Mouse (Mus musculus): Measurements from ENCODE around the gene Plekho2. TPM values are rescaled to one million over a fixed set of nuclear protein-coding genes. Genes with fewer than 3 reads are reported as not detected.

The Plekho2 gene
- polyA plus RNA-seq, 1 experiment = 67.0 TPM

DNA sequence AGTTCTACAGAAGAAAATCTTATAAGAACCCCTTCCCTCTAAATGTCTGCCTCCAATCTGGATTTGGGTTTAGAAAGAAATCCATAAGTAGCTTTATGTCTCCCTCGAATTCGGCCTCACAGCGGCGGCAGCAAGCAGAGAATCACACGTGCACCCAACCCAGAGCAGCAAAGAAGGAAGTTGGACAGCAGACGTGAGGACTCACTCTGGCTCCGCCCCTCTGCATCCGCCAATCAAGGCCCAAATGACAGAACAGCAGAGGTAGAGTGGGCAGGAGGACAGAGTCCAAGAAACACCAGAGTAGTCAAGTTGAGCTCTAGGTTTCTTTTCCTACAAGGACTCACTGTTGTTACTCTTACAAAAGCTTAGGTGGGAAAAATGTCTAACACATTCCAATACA, 3.2 kb upstream of the Plekho2 start:
- Histone ChIP-seq H3K27ac (ENCODE audit: control insufficient read depth, insufficient read depth, low read depth, low read length) (no peak overlapping the region), H3K27me3 (ENCODE audit: control insufficient read depth, insufficient read depth, low read length) (no peaks in the 10 kb centered on the region), H3K36me3 (ENCODE audit: control insufficient read depth, insufficient read depth, low read length) (no peaks in the 10 kb centered on the region), H3K4me1 (ENCODE audit: control insufficient read depth, insufficient read depth, low read length) (peaks cover 31% of the 10 kb centered on the region), H3K4me3 (ENCODE audit: control insufficient read depth, low read depth, low read length) (no peak overlapping the region)
- no peak for TF ChIP-seq CTCF (IDR thresholded peaks at IDR 0.05; ENCODE audit: control insufficient read depth, insufficient read depth, insufficient replicate concordance, low read depth, low read length)
- no peak for TF ChIP-seq POLR2A (IDR thresholded peaks at IDR 0.05; ENCODE audit: control insufficient read depth, low read depth, low read length)

DNA sequence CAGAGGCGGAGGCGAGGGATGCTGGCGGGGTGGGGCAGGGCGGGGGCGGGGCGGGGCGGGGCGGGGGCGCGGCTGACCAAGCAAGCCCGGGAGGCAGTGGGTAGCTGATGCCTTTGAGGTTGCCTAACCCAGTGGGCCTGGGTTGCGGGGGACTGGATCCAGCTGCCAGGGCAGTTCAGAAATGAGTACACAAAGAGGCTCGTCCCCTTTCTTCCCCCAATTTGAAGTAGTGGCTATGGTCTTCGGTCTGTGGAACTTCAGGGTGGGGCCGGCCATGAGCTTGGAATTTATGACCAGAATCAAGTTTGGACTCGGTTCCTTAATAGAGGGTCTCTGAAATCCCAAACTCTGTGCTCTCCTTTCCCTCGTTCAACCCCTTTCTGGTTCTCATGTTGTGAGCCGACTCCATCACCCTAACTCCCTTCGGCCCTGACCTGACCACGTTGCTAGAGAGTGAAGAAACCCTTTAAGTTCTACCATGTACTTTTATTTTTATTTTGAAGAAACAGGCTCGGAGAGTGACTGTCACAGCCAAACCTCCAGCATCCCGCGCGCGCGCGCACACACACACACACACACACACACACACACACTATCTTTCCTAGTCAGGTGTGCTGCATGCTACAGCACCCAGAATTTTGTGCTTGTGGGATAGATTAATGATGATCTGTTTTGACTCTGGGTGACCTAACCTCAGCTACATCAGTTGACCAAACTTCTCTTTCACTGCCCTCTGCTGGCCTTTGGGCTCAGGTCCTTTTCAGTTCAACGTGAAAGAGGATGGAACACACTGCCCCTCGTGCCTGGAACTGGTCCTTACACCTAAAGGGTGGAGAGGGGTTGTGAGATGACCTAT, 789 bp upstream of the Plekho2 start:
- no peak overlapping the region for H3K27ac ChIP-seq (ENCODE audit: control insufficient read depth, insufficient read depth, low read depth, low read length)

DNA sequence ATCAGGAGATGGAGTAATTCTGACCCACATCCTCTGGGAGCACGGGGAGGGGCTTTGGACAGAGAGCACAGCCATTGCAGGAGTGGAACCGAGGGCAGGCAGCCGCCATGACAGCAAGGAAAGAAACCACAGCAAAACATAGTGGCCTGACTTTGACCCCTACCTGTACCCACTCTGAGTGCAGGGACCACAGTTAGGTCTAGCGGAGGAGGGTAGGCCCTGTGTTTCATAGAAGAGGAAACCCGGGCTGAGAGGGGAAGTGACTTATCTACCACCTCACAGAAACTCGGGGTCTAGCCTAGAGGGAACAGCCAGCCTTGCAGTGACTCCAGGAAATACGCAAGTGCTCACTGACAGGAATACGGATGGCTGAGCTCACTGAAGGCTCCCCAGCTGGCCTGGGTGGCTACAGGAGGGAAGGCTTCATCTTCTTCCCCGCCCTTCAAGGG, 1.0 kb downstream of the Plekho2 start:
- H3K27ac ChIP-seq (ENCODE audit: control insufficient read depth, insufficient read depth, low read depth, low read length) = peak overlapping the region; percentile 47; the same call in 1 of the 2 replicates
- no peaks in the 10 kb centered on the region for H3K27me3 ChIP-seq (ENCODE audit: control insufficient read depth, insufficient read depth, low read length)
- no peaks in the 10 kb centered on the region for H3K36me3 ChIP-seq (ENCODE audit: control insufficient read depth, insufficient read depth, low read length)
- H3K4me3 ChIP-seq (ENCODE audit: control insufficient read depth, low read depth, low read length) = peak overlapping the region; percentile 94
- TF ChIP-seq POLR2A (IDR thresholded peaks at IDR 0.05; ENCODE audit: control insufficient read depth, low read depth, low read length) (no peak), CTCF (IDR thresholded peaks at IDR 0.05; ENCODE audit: control insufficient read depth, insufficient read depth, insufficient replicate concordance, low read depth, low read length) (no peak)
- peaks cover 16% of the 10 kb centered on the region for H3K4me1 ChIP-seq (ENCODE audit: control insufficient read depth, insufficient read depth, low read length)

More for the DNA sequence above, 789 bp upstream of the Plekho2 start:
- H3K27me3 ChIP-seq (ENCODE audit: control insufficient read depth, insufficient read depth, low read length) = no peaks in the 10 kb centered on the region
- no peaks in the 10 kb centered on the region for H3K36me3 ChIP-seq (ENCODE audit: control insufficient read depth, insufficient read depth, low read length)
- no peak for TF ChIP-seq POLR2A (IDR thresholded peaks at IDR 0.05; ENCODE audit: control insufficient read depth, low read depth, low read length)
- peak; percentile 72; the same call in 1 of the 2 replicates for TF ChIP-seq CTCF (IDR thresholded peaks at IDR 0.05; ENCODE audit: control insufficient read depth, insufficient read depth, insufficient replicate concordance, low read depth, low read length)
- peaks cover 16% of the 10 kb centered on the region for H3K4me1 ChIP-seq (ENCODE audit: control insufficient read depth, insufficient read depth, low read length)
- peak overlapping the region; percentile 79 for H3K4me3 ChIP-seq (ENCODE audit: control insufficient read depth, low read depth, low read length)

DNA sequence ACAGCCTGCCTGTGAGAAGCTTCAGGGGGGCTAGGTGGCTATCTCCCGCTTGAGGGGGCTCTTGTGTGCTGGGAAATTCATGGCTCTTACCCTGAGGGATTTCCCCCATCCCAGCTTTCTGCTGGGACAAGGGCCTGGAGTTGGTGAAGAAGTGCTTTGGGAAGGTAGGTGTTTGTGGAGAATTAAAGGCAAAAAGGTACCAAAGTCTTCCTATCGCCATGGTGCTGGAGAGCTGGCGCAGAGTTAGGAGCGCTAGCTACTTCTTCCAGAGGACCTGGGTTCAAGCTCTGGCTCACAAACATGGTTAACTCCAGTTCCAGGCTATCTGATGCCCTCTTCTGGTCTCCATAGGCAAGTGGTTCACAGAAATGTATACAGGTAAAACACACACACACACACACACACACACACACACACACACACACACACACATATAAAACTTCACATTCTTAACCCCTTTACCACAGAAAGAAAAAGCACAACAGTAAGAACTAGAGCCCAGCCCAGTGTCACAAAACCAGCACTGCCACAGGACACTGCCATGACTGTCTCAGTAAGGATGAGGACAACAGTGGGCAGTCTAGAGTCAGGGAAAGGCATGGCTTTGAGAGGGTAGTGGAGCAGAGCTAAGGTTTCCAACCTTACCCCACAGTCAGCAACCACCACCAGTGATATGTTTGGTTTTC, 2.2 kb downstream of the Plekho2 start:
- no peaks in the 10 kb centered on the region for H3K36me3 ChIP-seq (ENCODE audit: control insufficient read depth, insufficient read depth, low read length)
- H3K4me1 ChIP-seq (ENCODE audit: control insufficient read depth, insufficient read depth, low read length) = peaks cover 15% of the 10 kb centered on the region
- no peaks in the 10 kb centered on the region for H3K27me3 ChIP-seq (ENCODE audit: control insufficient read depth, insufficient read depth, low read length)
- no peak overlapping the region; the same call in 1 of the 2 replicates for H3K4me3 ChIP-seq (ENCODE audit: control insufficient read depth, low read depth, low read length)
- TF ChIP-seq POLR2A (IDR thresholded peaks at IDR 0.05; ENCODE audit: control insufficient read depth, low read depth, low read length) = no peak
- no peak for TF ChIP-seq CTCF (IDR thresholded peaks at IDR 0.05; ENCODE audit: control insufficient read depth, insufficient read depth, insufficient replicate concordance, low read depth, low read length)
- peak overlapping the region; percentile 34; the same call in 1 of the 2 replicates for H3K27ac ChIP-seq (ENCODE audit: control insufficient read depth, insufficient read depth, low read depth, low read length)

GRCm38 (mm10) chr9:65576861-65577510, 2.9 kb downstream of the Plekho2 start:
- TF ChIP-seq CTCF (IDR thresholded peaks at IDR 0.05; ENCODE audit: control insufficient read depth, insufficient read depth, insufficient replicate concordance, low read depth, low read length) = no peak
- no peak for TF ChIP-seq POLR2A (IDR thresholded peaks at IDR 0.05; ENCODE audit: control insufficient read depth, low read depth, low read length)
- H3K4me1 ChIP-seq (ENCODE audit: control insufficient read depth, insufficient read depth, low read length) = peaks cover 15% of the 10 kb centered on the region
- no peak overlapping the region; the same call in 1 of the 2 replicates for H3K4me3 ChIP-seq (ENCODE audit: control insufficient read depth, low read depth, low read length)
- H3K27ac ChIP-seq (ENCODE audit: control insufficient read depth, insufficient read depth, low read depth, low read length) = no peak overlapping the region; the same call in none of the 2 replicates
- H3K36me3 ChIP-seq (ENCODE audit: control insufficient read depth, insufficient read depth, low read length) = no peaks in the 10 kb centered on the region
- H3K27me3 ChIP-seq (ENCODE audit: control insufficient read depth, insufficient read depth, low read length) = no peaks in the 10 kb centered on the region

DNA sequence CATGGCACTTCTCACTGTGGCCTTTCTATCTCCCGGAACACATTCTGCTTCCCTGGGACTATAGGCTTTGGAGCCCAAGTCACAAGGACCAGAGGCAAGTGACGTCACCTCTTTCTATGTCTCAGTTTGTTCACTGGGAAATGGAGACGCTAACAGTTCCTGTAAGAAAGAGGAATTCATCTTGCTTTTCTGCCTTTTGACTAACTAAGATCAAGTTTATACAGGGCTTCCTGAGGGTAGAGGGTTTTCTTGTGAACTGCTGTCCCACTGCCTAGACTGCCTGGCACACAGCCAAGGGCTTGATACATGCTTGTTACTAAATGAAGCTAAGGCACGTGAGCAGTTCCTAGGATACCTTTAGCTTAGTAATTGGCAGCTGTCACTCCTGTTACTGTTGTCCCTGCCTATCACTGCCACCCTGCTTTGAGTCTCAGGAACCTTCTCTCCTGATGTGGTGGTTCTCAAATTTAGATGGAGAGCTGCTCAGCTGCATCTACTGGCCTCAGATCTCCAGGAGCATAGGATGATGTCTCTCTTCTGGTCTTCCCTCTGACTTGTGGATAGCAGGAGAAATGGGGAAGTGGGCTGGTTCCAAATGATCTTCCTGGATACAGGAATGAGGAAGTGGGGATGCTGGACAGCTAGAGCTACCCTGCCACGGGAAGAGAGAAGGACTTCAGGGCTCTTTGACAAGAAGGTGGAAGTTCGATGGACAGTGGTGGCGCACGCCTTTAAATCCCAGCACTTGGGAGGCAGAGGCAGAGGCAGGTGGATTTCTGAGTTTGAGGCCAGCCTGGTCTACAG, 4.2 kb downstream of the Plekho2 start:
- TF ChIP-seq CTCF (IDR thresholded peaks at IDR 0.05; ENCODE audit: control insufficient read depth, insufficient read depth, insufficient replicate concordance, low read depth, low read length) (no peak), POLR2A (IDR thresholded peaks at IDR 0.05; ENCODE audit: control insufficient read depth, low read depth, low read length) (no peak)
- Histone ChIP-seq H3K4me3 (ENCODE audit: control insufficient read depth, low read depth, low read length) (no peak overlapping the region), H3K36me3 (ENCODE audit: control insufficient read depth, insufficient read depth, low read length) (no peaks in the 10 kb centered on the region), H3K27ac (ENCODE audit: control insufficient read depth, insufficient read depth, low read depth, low read length) (no peak overlapping the region), H3K27me3 (ENCODE audit: control insufficient read depth, insufficient read depth, low read length) (no peaks in the 10 kb centered on the region), H3K4me1 (ENCODE audit: control insufficient read depth, insufficient read depth, low read length) (peaks cover 9% of the 10 kb centered on the region)

Data from testis, adult 2 months (tissue).